Mouse (Mus musculus): ENCODE measurements at regions not wholly inside any gene's neighbourhood (a gene's known extent, or its start where the extent isn't known, plus 50 kb on each side); places are given as distances from the start of the nearest gene placed in this dataset. TPM values are rescaled to one million over a fixed set of nuclear protein-coding genes. Genes with fewer than 3 reads are reported as not detected.

GRCm38 (mm10) chr3:115497420-115497819 is 217.5 kb downstream of the S1pr1 start:
- ATAC-seq (replicated peaks; ENCODE audit: low FRiP score, low read depth): no peak
- no peak overlapping the region for H3K27ac ChIP-seq
- no peak overlapping the region for H3K4me2 ChIP-seq (ENCODE audit: low read length)
- no peak for DNase-seq (ENCODE audit: low spot score)
- no peak for TF ChIP-seq CTCF (IDR thresholded peaks at IDR 0.05; ENCODE audit: low read depth)
- H3K36me3 ChIP-seq (ENCODE audit: insufficient read depth, low read length): no peaks in the 10 kb centered on the region
- no peaks in the 10 kb centered on the region for H3K27me3 ChIP-seq (ENCODE audit: insufficient read depth, low read length)
- no peaks in the 10 kb centered on the region for H3K4me1 ChIP-seq (replicated peaks; ENCODE audit: insufficient read depth, low read length)
- 42% methylated on average over 1 of the region's 1 CpGs for WGBS
- H3K4me3 ChIP-seq (replicated peaks; ENCODE audit: low read depth, low read length): no peak overlapping the region
- no peak overlapping the region for H3K9ac ChIP-seq (ENCODE audit: low read depth, low read length)
- no peaks in the 10 kb centered on the region for H3K9me3 ChIP-seq (replicated peaks; ENCODE audit: low read length)

GRCm38 (mm10) chr3:115496110-115496509 is 218.8 kb downstream of the S1pr1 start:
- ATAC-seq (replicated peaks; ENCODE audit: low FRiP score, low read depth): no peak
- WGBS: 72% methylated on average over 3 of the region's 3 CpGs

GRCm38 (mm10) chr3:115495692-115496091 is 219.2 kb downstream of the S1pr1 start:
- ATAC-seq (replicated peaks; ENCODE audit: low FRiP score, low read depth) (no peak), DNase-seq (ENCODE audit: low spot score) (no peak)
- Histone ChIP-seq H3K4me2 (ENCODE audit: low read length) (no peak overlapping the region), H3K4me3 (replicated peaks; ENCODE audit: low read depth, low read length) (no peak overlapping the region), H3K27me3 (ENCODE audit: insufficient read depth, low read length) (no peaks in the 10 kb centered on the region), H3K27ac (no peak overlapping the region), H3K9ac (ENCODE audit: low read depth, low read length) (no peak overlapping the region), H3K4me1 (replicated peaks; ENCODE audit: insufficient read depth, low read length) (no peaks in the 10 kb centered on the region), H3K9me3 (replicated peaks; ENCODE audit: low read length) (no peaks in the 10 kb centered on the region), H3K36me3 (ENCODE audit: insufficient read depth, low read length) (no peaks in the 10 kb centered on the region)
- TF ChIP-seq CTCF (IDR thresholded peaks at IDR 0.05; ENCODE audit: low read depth): no peak

More at GRCm38 (mm10) chr3:115496110-115496509, 218.8 kb downstream of the S1pr1 start:
- Histone ChIP-seq H3K4me1 (replicated peaks; ENCODE audit: insufficient read depth, low read length) (no peaks in the 10 kb centered on the region), H3K9ac (ENCODE audit: low read depth, low read length) (no peak overlapping the region), H3K9me3 (replicated peaks; ENCODE audit: low read length) (no peaks in the 10 kb centered on the region), H3K36me3 (ENCODE audit: insufficient read depth, low read length) (no peaks in the 10 kb centered on the region), H3K27ac (no peak overlapping the region), H3K4me3 (replicated peaks; ENCODE audit: low read depth, low read length) (no peak overlapping the region), H3K27me3 (ENCODE audit: insufficient read depth, low read length) (no peaks in the 10 kb centered on the region), H3K4me2 (ENCODE audit: low read length) (no peak overlapping the region)
- no peak for DNase-seq (ENCODE audit: low spot score)
- TF ChIP-seq CTCF (IDR thresholded peaks at IDR 0.05; ENCODE audit: low read depth): no peak

- TF ChIP-seq CTCF (IDR thresholded peaks at IDR 0.05; ENCODE audit: low read depth): no peak
- H3K27me3 ChIP-seq (ENCODE audit: insufficient read depth, low read length): no peaks in the 10 kb centered on the region
- WGBS: 75% methylated on average over 4 of the region's 4 CpGs
- H3K4me2 ChIP-seq (ENCODE audit: low read length): no peak overlapping the region
- H3K36me3 ChIP-seq (ENCODE audit: insufficient read depth, low read length): no peaks in the 10 kb centered on the region
- no peak overlapping the region for H3K4me3 ChIP-seq (replicated peaks; ENCODE audit: low read depth, low read length)
- DNase-seq (ENCODE audit: low spot score) (no peak), ATAC-seq (replicated peaks; ENCODE audit: low FRiP score, low read depth) (no peak)
- H3K9ac ChIP-seq (ENCODE audit: low read depth, low read length): no peak overlapping the region
- no peaks in the 10 kb centered on the region for H3K4me1 ChIP-seq (replicated peaks; ENCODE audit: insufficient read depth, low read length)
- no peaks in the 10 kb centered on the region for H3K9me3 ChIP-seq (replicated peaks; ENCODE audit: low read length)
- no peak overlapping the region for H3K27ac ChIP-seq
Measured at GRCm38 (mm10) chr3:115468980-115469379, 245.9 kb downstream of the S1pr1 start.

- no peak overlapping the region for H3K27ac ChIP-seq
- no peak overlapping the region for H3K4me3 ChIP-seq (replicated peaks; ENCODE audit: low read depth, low read length)
- ATAC-seq (replicated peaks; ENCODE audit: low FRiP score, low read depth): no peak
- H3K27me3 ChIP-seq (ENCODE audit: insufficient read depth, low read length): no peaks in the 10 kb centered on the region
- H3K9me3 ChIP-seq (replicated peaks; ENCODE audit: low read length): no peaks in the 10 kb centered on the region
- no peaks in the 10 kb centered on the region for H3K4me1 ChIP-seq (replicated peaks; ENCODE audit: insufficient read depth, low read length)
- no peaks in the 10 kb centered on the region for H3K36me3 ChIP-seq (ENCODE audit: insufficient read depth, low read length)
- H3K9ac ChIP-seq (ENCODE audit: low read depth, low read length): no peak overlapping the region
- WGBS: 61% methylated on average over 2 of the region's 2 CpGs
- no peak overlapping the region for H3K4me2 ChIP-seq (ENCODE audit: low read length)
- DNase-seq (ENCODE audit: low spot score): no peak
- no peak for TF ChIP-seq CTCF (IDR thresholded peaks at IDR 0.05; ENCODE audit: low read depth)
Measured at GRCm38 (mm10) chr3:115467850-115468249, 247.0 kb downstream of the S1pr1 start.

- H3K27me3 ChIP-seq (ENCODE audit: insufficient read depth, low read length): no peaks in the 10 kb centered on the region
- DNase-seq (ENCODE audit: low spot score) (no peak), ATAC-seq (replicated peaks; ENCODE audit: low FRiP score, low read depth) (no peak)
- no peak overlapping the region for H3K4me2 ChIP-seq (ENCODE audit: low read length)
- no peaks in the 10 kb centered on the region for H3K4me1 ChIP-seq (replicated peaks; ENCODE audit: insufficient read depth, low read length)
- H3K36me3 ChIP-seq (ENCODE audit: insufficient read depth, low read length): no peaks in the 10 kb centered on the region
- WGBS: 69% methylated on average over 3 of the region's 3 CpGs
- H3K9ac ChIP-seq (ENCODE audit: low read depth, low read length): no peak overlapping the region
- no peak overlapping the region for H3K4me3 ChIP-seq (replicated peaks; ENCODE audit: low read depth, low read length)
- TF ChIP-seq CTCF (IDR thresholded peaks at IDR 0.05; ENCODE audit: low read depth): no peak
- H3K9me3 ChIP-seq (replicated peaks; ENCODE audit: low read length): no peaks in the 10 kb centered on the region
- no peak overlapping the region for H3K27ac ChIP-seq
Measured at GRCm38 (mm10) chr3:115462623-115463022, 252.2 kb downstream of the S1pr1 start.

Small RNA genes lying in the stretch of these regions (microRNA-seq; reads per million reads assigned to microRNA genes)
- gene Gm25347: not detected
